Mouse (Mus musculus) left cerebral cortex, adult 2 months (tissue): ENCODE measurements at regions not wholly inside any gene's neighbourhood (a gene's known extent, or its start where the extent isn't known, plus 50 kb on each side); places are given as distances from the start of the nearest gene placed in this dataset.
"Not testable (repeated sequence)": the region's sequence is repeated elsewhere in the genome, so short reads cannot be mapped to it uniquely, and the experiment has no call there.

ENCODE experiments used
- DNase-seq, 2 experiments: peaks; one replicate each; pipeline ENCODE4 v3.0.0; 2021 to 2022; ENCODE audit warnings: low spot score in 2 of 2, mixed read lengths in 1 of 2; ENCODE audit errors: extremely low spot score in 1 of 2
- H3K27ac ChIP-seq: fragments of 200-600 bp; 2 replicates; pipeline ENCODE4 v1.8.1; 2022
- H3K4me3 ChIP-seq: fragments of 200-600 bp; 2 replicates; pipeline ENCODE4 v1.8.1; 2022
- CTCF ChIP-seq: fragments of 200-600 bp; IDR thresholded peaks from 2 replicates; pipeline ENCODE4 v1.8.1; 2022; ENCODE audit warnings: antibody characterized with exemption, mild to moderate bottlenecking, moderate library complexity
- intact Hi-C: fragments of 180-260 bp; cut with DNase I; formaldehyde crosslinking; loops from one replicate; pipeline ENCODE4 v1.15.1; 2025

DNA sequence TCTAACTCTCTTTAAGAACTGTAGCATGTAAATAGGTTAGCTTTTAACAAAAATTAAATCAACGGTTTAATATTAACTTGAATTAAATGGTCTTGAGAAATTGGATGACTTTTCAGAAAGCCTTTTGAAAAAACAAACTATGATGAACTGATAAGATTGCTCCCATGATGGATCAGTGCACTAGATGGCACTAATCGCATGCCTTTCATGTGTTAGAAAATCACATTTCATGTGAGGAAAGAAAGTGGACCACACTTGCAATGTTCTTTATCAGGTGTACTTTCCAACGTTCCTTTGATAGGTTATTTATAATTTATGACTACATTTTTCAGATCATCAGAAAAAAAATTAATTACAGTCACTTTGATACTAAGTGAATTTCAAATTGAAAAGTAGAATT lies 1003.2 kb upstream of the 4930412O13Rik start:
- no peak for DNase-seq
- peak; percentile 39 for TF ChIP-seq CTCF
- intact Hi-C loops, result no loop called here
- no peak overlapping the region for H3K27ac ChIP-seq
- no peak overlapping the region for H3K4me3 ChIP-seq

- Histone ChIP-seq H3K27ac (no peak overlapping the region), H3K4me3 (no peak overlapping the region)
- DNase-seq, result no peak
- intact Hi-C loops, result no loop called here
- TF ChIP-seq CTCF, result no peak
Measured at GRCm38 (mm10) chr2:8912417-8912816, 968.6 kb upstream of the 4930412O13Rik start.

GRCm38 (mm10) chr2:8924856-8925255 lies 956.2 kb upstream of the 4930412O13Rik start:
- intact Hi-C loops, result no loop called here
- no peak for TF ChIP-seq CTCF
- H3K4me3 ChIP-seq, result no peak overlapping the region
- no peak overlapping the region for H3K27ac ChIP-seq
- no peak for DNase-seq

- Histone ChIP-seq H3K27ac (no peak overlapping the region), H3K4me3 (no peak overlapping the region)
- intact Hi-C loops, result no loop called here
- DNase-seq, result no peak
- no peak for TF ChIP-seq CTCF
Measured at GRCm38 (mm10) chr2:8941574-8941973, 939.5 kb upstream of the 4930412O13Rik start.

DNA sequence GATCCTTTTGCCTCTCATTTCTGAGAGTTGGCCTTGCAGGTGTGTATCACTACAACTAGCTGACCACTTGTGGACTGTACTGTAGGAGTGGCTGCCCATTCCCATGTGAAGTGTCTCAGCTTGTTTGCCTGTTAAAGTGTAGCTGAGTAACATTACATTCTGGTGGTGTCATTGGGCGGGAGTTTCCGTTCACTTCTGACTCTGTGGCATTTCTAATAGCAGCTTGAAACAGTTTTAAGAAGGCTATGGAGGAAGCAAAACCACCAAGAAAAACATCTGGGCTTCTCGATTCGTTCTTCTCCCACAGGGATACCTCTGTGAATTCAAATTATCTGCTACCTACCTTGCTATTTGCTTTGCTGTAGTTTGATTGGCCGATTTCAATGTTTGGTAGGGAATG lies 922.1 kb upstream of the 4930412O13Rik start:
- intact Hi-C loops, result no loop called here
- Histone ChIP-seq H3K27ac (no peak overlapping the region), H3K4me3 (no peak overlapping the region)
- TF ChIP-seq CTCF, result no peak
- no peak for DNase-seq

DNA sequence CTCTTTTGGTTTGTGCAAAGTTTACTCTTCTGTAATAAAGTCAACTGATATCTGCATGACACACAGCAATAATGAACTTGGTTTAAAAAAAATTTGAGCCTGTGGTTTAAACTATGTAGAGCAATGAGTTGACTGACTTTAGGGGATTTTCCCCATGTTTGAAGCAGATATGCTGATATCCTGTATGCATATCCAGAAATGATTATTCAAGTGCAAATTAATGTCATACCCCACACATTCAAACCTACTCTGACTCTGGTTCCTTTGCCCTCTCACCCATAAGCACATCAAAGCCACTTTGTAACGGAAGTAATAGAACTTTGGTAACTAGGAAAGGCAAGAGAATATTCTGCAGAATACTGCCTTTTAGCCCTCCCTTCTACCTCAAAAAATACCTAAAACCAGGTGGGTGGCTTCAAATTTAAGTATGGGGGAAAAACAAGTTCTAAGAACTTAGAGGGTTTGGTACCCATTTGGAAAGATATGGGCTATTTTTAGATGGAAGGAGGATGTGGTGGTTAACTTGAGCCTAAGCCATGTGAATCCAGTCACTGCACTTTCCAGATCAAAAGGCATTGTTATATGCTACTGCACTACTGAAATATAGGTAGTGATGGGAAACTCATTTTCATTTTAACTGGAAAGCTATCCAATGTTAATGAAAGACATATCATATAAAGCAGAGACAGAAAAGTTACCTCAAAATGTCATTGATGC lies 915.9 kb upstream of the 4930412O13Rik start:
- intact Hi-C loops, result no loop called here
- no peak for TF ChIP-seq CTCF
- no peak overlapping the region for H3K4me3 ChIP-seq
- DNase-seq, result no peak
- no peak overlapping the region for H3K27ac ChIP-seq

DNA sequence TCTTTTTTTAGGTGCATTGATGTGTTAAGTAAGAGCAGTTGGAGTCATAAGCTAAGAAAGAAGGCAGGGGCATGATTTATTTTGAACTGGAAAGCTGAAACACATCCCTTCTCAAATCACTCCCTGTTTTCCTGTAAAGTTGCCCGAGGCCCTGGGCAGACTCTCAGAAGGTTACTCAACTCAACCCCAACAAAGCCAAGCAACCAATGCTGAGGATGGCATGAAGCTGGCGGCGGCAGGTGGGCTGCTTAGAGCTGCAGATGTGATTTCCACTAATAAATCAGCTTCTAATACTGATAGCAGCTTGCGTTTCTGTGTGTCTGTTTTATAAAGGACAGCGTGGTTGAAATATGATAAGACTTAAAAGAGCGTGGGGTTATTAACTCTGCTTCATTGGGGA lies 905.4 kb upstream of the 4930412O13Rik start:
- no peak for DNase-seq

DNA sequence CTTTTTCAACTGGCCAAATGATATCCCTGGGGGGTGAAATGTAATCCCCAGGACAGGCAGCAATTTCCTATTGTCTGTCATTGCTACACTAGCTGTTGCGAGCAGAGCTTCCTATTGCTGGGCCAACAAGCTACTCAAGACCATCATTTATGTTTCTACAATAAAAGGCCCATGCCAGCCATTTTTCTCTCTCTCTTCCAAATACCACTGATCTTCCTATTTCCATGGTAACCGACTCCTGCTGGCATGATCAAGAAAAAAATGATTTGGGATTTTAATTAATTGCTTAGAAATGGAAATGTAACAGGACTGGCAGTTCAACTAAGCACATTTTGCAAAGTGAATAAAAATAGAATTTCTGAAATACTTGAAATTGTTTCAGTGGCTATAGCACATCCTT lies 868.7 kb upstream of the 4930412O13Rik start:
- DNase-seq, result no peak

More for the DNA sequence above, 905.4 kb upstream of the 4930412O13Rik start:
- intact Hi-C loops, result no loop called here
- Histone ChIP-seq H3K4me3 (no peak overlapping the region), H3K27ac (no peak overlapping the region)
- TF ChIP-seq CTCF, result no peak

GRCm38 (mm10) chr2:9033079-9033478 lies 848.0 kb upstream of the 4930412O13Rik start:
- no peak for DNase-seq
- no peak for TF ChIP-seq CTCF

More for the DNA sequence above, 868.7 kb upstream of the 4930412O13Rik start:
- intact Hi-C loops, result no loop called here
- H3K4me3 ChIP-seq, result no peak overlapping the region
- H3K27ac ChIP-seq, result no peak overlapping the region
- no peak for TF ChIP-seq CTCF

DNA sequence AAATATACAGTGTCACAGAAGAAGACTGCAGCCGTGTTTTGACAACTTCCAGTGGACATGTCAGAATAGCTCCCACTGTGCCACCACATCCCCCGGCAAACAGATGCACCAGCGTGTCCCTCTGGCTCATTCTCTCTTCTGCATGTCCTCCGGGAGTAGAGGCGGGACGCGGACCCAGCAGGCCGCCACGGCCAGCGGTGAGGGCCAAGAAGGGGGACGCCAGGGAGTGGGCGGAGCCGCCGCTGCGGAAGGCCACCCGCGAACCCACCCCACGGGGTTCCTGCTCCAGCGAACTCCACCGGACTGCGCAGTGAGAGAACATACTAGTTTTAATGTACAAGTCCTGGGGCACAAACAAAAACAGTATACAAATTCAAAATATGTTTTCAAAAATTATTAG lies 838.7 kb upstream of the 4930412O13Rik start:
- H3K27ac ChIP-seq, intact Hi-C loops, H3K4me3 ChIP-seq, DNase-seq: not testable (repeated sequence)

More at GRCm38 (mm10) chr2:9033079-9033478, 848.0 kb upstream of the 4930412O13Rik start:
- no peak overlapping the region for H3K4me3 ChIP-seq
- intact Hi-C loops, result no loop called here
- no peak overlapping the region for H3K27ac ChIP-seq

GRCm38 (mm10) chr2:9047980-9048379 lies 833.1 kb upstream of the 4930412O13Rik start:
- DNase-seq, result no peak
- H3K4me3 ChIP-seq, result no peak overlapping the region

DNA sequence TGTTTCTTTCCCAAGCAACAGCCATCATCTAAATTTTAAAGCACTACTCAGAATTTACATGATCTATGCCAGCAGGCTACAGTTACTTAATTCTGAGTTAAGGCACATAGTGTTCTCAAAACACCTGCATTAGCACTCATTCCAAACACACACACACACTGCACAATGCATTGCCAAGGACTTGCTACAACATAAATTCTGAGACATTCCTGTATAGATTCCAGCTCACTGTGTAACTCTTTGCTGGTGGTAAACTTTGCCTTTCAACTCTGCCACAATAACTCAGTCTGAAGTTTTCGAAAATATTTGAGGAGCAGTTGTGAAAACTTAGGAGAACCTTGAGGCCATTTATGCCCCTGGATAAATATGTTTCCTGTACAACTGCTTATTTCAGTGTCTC lies 807.2 kb upstream of the 4930412O13Rik start:
- Histone ChIP-seq H3K27ac (no peak overlapping the region), H3K4me3 (no peak overlapping the region)
- intact Hi-C loops, result loop anchor here (10.0 kb wide), 1 partner anchor 931 kb away; no protein-coding TSS in a partner anchor
- DNase-seq, result no peak
- TF ChIP-seq CTCF, result no peak

More at GRCm38 (mm10) chr2:9047980-9048379, 833.1 kb upstream of the 4930412O13Rik start:
- intact Hi-C loops, result no loop called here
- TF ChIP-seq CTCF, result no peak
- no peak overlapping the region for H3K27ac ChIP-seq

GRCm38 (mm10) chr2:9078158-9078557 lies 802.9 kb upstream of the 4930412O13Rik start:
- Histone ChIP-seq H3K4me3 (no peak overlapping the region), H3K27ac (no peak overlapping the region)
- intact Hi-C loops, result loop anchor here (10.0 kb wide), 1 partner anchor 927 kb away; no protein-coding TSS in a partner anchor
- DNase-seq, result no peak
- TF ChIP-seq CTCF, result peak; percentile 21
